8 mouse cellular contexts compared by ENCODE assay signal in the genomic region with DNA sequence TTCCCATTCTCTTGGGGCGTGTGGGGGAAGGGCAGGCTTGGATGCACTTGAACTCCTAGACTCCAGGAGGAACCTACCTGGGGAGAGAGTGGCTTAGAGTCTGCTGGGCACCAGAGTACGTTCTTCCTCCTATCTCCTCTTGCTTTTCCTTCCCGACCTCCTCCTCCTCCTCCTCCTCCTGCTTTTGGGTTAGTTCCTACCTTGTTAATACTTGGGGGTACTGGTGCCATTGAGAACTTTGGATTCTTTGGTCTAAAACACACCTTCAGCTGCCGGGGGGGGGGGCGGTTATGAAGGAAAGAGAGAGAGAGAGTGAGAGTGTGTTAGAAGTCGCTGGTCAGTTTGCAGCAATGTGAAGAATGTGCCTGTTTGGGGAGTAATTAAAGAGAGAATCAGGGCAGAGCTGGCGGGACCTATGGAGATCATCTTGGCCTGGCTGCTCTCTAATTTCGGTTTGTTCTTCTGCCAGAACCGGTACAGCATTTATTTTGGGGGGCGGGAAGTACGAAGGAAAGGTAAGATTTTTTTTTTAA.
DNase-seq lines count a peak whose midpoint lies in the region; ATAC-seq and TF ChIP-seq lines count a peak whose summit lies in the region.

No protein-coding gene starts in this region.

- no peak for TF ChIP-seq POLR2A in olfactory bulb, adult 2 months (IDR thresholded peaks at IDR 0.05; ENCODE audit: insufficient read depth, low read depth, low read length)

- peak overlapping the region; percentile 91 for H3K9ac ChIP-seq in lung, embryonic 16.5 days (ENCODE audit: low read length)
- H3K9ac ChIP-seq in embryonic facial prominence, embryonic 14.5 days (ENCODE audit: low read depth, low read length): peak overlapping the region; percentile 95
- H3K9ac ChIP-seq in limb, embryonic 12.5 days (replicated peaks): peak overlapping the region; percentile 95

- H3K27me3 ChIP-seq in lung, embryonic 16.5 days (ENCODE audit: control insufficient read depth, insufficient read depth, low read depth, low read length): no peaks in the 10 kb centered on the region
- no peaks in the 10 kb centered on the region for H3K27me3 ChIP-seq in embryonic facial prominence, embryonic 14.5 days (replicated peaks; ENCODE audit: control insufficient read depth, insufficient read depth, low read length)
- no peaks in the 10 kb centered on the region for H3K27me3 ChIP-seq in limb, embryonic 12.5 days

- 16% methylated on average over 10 of the region's 11 CpGs for WGBS in lung, embryonic 16.5 days
- WGBS in embryonic facial prominence, embryonic 14.5 days: 7% methylated on average over 11 of the region's 11 CpGs
- WGBS in limb, embryonic 12.5 days: 6% methylated on average over 10 of the region's 11 CpGs
- whole genome bisulfite sequencing in olfactory bulb, adult 2 months: 47% methylated on average over 11 of the region's 11 CpGs

- ATAC-seq in lung, embryonic 16.5 days (ENCODE audit: low read depth): no peak
- no peak for ATAC-seq in embryonic facial prominence, embryonic 14.5 days (ENCODE audit: low read depth)
- ATAC-seq in limb, embryonic 12.5 days (ENCODE audit: insufficient number of reproducible peaks, insufficient read depth, low FRiP score, low TSS enrichment, low read depth): no peak; the same call in 1 of the 2 replicates

- no peaks in the 10 kb centered on the region for H3K9me3 ChIP-seq in lung, embryonic 16.5 days (ENCODE audit: control insufficient read depth, low read length)
- no peaks in the 10 kb centered on the region for H3K9me3 ChIP-seq in embryonic facial prominence, embryonic 14.5 days (ENCODE audit: control insufficient read depth, low read length)
- H3K9me3 ChIP-seq in limb, embryonic 12.5 days: no peaks in the 10 kb centered on the region

- H3K4me1 ChIP-seq in lung, embryonic 16.5 days (replicated peaks; ENCODE audit: control insufficient read depth, insufficient read depth, low read length): peaks cover 60% of the 10 kb centered on the region
- peaks cover 66% of the 10 kb centered on the region for H3K4me1 ChIP-seq in embryonic facial prominence, embryonic 14.5 days (ENCODE audit: control insufficient read depth, insufficient read depth, low read length)
- peaks cover 94% of the 10 kb centered on the region for H3K4me1 ChIP-seq in limb, embryonic 12.5 days (replicated peaks)
- H3K4me1 ChIP-seq in olfactory bulb, adult 2 months (ENCODE audit: control insufficient read depth, insufficient read depth, low read length): peaks cover 9% of the 10 kb centered on the region

- H3K4me2 ChIP-seq in lung, embryonic 16.5 days (ENCODE audit: low read depth, low read length): peak overlapping the region; percentile 90
- peak overlapping the region; percentile 96 for H3K4me2 ChIP-seq in embryonic facial prominence, embryonic 14.5 days (ENCODE audit: low read depth, low read length)
- peak overlapping the region; percentile 96 for H3K4me2 ChIP-seq in limb, embryonic 12.5 days

- TF ChIP-seq CTCF in olfactory bulb, adult 2 months (IDR thresholded peaks at IDR 0.05; ENCODE audit: insufficient read depth, low read depth, low read length): no peak

- H3K4me3 ChIP-seq in lung, embryonic 16.5 days (ENCODE audit: low read length): peak overlapping the region; percentile 74
- H3K4me3 ChIP-seq in embryonic facial prominence, embryonic 14.5 days (ENCODE audit: low read depth, low read length): peak overlapping the region; percentile 80
- peak overlapping the region; percentile 79 for H3K4me3 ChIP-seq in limb, embryonic 12.5 days (replicated peaks)
- peak overlapping the region; percentile 49 for H3K4me3 ChIP-seq in olfactory bulb, adult 2 months (ENCODE audit: insufficient read depth, low read depth, low read length)

- no peaks in the 10 kb centered on the region for H3K36me3 ChIP-seq in lung, embryonic 16.5 days (ENCODE audit: control insufficient read depth, insufficient read depth, low read length)
- no peaks in the 10 kb centered on the region for H3K36me3 ChIP-seq in embryonic facial prominence, embryonic 14.5 days (ENCODE audit: control insufficient read depth, insufficient read depth, low read length)
- no peaks in the 10 kb centered on the region for H3K36me3 ChIP-seq in limb, embryonic 12.5 days

- H3K27ac ChIP-seq in lung, embryonic 16.5 days (ENCODE audit: low read length): peak overlapping the region; percentile 97
- H3K27ac ChIP-seq in embryonic facial prominence, embryonic 14.5 days (replicated peaks; ENCODE audit: low read depth, low read length): peak overlapping the region; percentile 95
- H3K27ac ChIP-seq in limb, embryonic 12.5 days: peak overlapping the region; percentile 98
- no peak overlapping the region for H3K27ac ChIP-seq in olfactory bulb, adult 2 months (ENCODE audit: insufficient read depth, low read depth, low read length)

- DNase-seq in lung, adult 18-20 months: no peak
- DNase-seq in embryonic facial prominence, embryonic 14.5 days (ENCODE audit: low spot score): no peak
- DNase-seq in ovary, adult 18-20 months (ENCODE audit: low spot score): no peak
- no peak for DNase-seq in spleen, adult 12 weeks (ENCODE audit: low spot score)
- no peak for DNase-seq in right cerebral cortex, postnatal 36 days (ENCODE audit: low spot score in 2 of 2)
